Mouse (Mus musculus): ENCODE data around the gene Fancc. TPM values are rescaled to one million over a fixed set of nuclear protein-coding genes. Genes with fewer than 3 reads are reported as not detected.

The Fancc gene
- total RNA-seq, 2 experiments from 2014 or later: 7.6 to 13.0 TPM

DNA sequence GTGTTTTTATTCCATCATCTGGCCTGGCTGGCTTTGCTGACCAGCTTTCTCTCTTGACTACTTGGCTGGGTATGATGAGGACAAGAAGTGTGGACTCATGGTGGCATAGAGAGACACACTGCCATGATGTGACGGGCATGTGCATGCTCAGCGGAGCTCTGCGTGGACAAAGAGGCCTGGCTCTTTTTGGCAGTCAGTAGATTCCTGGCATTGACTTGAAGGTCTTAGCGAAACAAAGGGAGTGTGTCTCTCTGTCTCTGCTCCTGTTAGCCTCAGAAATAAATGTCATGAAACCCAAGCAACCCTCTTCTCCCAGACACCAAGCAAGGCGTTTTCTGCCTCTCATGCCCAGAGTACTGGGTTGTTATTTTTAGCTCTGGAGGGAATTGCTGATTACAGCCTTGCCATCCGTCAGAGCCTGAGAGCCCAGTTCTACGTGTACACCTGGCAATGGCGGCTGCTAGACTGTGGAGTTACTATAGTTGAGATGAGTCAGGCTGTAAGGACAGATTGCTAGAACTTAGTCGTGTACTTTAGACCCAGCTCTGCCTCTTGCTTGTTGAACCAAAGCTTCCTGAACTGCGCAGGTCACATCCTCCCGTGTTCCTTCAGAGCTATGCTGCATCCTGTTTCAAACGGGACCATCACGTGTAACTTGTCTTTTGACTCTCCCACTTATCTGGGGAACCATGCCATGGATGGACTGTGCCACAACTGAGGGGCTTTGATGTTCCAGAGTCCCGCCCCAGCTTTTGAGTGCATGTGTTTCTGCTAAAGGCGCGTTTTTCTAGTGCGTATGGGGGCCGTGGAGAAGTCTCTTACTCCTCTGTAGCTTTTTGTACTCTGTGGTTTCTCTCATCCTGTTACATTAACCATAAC, 236.1 kb downstream of the Fancc start:
- no peak for DNase-seq

DNA sequence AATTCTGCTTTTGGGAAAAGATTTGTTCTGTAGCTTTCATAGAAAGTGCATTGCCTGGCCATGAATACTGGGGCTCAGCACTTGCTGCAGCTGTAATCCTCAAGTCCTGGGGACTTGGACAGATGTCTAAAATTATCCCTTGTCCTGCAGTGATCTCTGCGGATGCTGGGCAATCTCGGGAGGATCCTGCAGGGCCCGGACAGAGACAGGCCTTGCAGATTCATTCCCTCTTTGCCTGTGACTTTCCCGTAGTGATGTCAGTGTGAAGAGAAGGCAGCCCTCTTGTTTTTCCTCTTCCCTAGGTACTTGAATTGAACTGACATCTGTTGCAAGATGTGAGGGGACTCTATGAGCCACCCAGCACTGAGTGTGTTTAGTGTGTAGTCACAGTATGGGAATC, 236.9 kb downstream of the Fancc start:
- DNase-seq: no peak

GRCm38 (mm10) chr13:63258671-63259070, 238.4 kb downstream of the Fancc start:
- no peak for DNase-seq

- DNase-seq: no peak
Observed at GRCm38 (mm10) chr13:63258167-63258582, 238.9 kb downstream of the Fancc start.

DNA sequence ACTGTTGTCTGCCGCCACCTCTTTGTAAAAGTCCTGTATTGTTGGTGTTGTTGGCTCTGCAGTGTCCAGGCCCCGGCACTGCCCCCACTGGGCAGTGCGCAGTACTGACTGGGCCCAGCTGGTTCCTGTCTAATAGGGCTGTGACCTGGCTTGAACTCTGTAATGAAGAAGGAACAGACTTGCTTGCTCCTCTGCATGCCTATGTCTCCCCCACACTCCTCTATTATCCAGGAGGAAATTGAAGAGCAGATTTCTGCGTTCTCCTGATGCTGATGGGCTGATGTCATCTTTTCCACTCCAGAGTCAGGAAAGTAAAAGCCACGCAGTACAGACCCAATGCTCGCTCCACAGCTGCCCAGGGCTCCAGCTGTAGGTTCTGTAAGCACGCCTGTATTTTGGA, 240.3 kb downstream of the Fancc start:
- no peak for DNase-seq

DNA sequence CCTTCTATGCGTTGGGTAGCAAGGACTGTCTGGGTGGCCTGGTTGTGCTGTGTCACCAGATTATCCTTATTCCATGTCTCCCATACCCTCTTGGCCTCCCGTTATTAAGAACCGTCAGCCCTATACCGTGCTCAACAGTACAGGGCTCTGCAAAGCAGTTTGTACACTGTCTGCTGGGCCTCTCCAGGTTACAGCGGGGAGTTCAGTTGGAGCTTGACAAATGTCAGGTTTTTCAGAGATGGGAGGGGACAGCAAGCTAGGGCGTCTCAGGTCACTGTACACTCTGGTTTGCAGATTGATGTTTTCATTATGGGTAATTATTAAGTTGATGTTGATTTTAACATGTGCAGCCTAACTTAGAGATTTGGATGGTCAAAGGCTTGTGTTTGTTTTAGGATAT, 240.9 kb downstream of the Fancc start:
- DNase-seq: no peak

DNA sequence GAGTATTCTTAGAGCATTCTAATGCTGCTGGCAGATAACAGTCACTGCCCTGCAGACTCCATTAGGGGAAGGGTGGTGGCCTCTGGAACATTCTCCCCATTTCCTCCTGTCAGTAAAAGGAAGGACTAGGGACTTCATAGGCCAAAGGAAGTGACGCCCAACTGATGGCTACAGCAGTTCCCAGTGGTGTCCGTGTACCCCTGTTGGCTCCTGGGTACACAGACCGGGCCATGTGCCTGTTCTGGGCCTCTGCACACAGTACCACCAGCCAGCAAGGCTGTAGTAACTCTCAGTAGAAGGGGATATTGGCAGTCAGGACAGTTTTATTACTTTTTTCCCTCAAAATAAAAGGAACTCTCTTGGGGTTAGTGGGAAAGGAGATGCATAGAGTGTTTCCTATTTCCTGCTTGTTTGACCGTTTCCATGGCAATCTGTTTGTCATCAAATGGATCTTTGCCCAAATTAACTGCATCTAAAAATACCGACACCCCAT, 241.5 kb downstream of the Fancc start:
- no peak for DNase-seq

GRCm38 (mm10) chr13:63253886-63254636, 243.0 kb downstream of the Fancc start:
- no peak for DNase-seq

DNA sequence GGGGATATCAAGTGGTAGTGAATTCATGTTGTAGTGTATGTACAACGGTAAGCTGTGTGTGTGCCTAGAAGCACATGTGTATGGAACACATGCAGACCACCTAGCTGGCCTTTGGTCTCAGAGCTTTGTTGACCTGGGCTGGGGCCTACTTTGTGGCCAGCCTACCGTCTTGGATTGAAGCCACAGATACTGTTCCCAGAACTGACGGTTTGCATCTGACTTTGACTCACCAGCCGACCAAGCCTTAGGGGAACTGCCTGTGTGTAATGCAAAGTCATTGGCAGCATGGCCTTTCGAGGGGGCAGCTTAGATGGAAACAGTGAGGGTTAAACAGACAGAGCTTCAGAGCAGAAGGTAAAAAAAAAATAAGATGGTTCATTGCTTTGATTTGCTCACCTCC, 243.9 kb downstream of the Fancc start:
- DNase-seq: no peak

GRCm38 (mm10) chr13:63252295-63253010, 244.6 kb downstream of the Fancc start:
- no peak for DNase-seq

- DNase-seq: no peak
Observed at GRCm38 (mm10) chr13:63251118-63251889, 245.8 kb downstream of the Fancc start.

DNA sequence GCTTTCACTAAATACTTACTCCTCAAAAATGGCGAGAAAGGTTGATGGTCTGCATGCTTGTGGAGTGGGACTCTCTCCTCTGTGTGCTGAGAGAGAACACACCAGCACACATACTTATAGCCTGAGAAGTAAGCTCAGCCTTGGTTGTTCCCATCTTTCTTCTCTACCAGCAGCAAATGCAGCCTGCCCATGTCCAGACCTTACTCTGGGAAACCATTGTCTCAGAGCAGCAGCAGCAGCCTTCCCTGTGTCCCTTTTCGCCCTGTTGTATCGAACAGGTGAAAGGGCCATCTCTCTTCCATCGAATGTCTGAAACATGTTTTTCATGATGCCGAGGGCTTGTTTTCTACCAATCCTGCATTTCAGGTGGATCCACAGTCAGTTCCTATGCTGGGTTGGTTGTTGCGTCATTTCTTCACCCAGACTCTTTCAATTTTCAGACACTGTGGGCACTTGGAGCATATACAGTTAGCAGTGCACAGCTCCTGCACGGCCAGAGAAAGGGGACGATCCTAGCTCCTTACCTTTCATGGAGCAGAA, 246.6 kb downstream of the Fancc start:
- DNase-seq: no peak

DNA sequence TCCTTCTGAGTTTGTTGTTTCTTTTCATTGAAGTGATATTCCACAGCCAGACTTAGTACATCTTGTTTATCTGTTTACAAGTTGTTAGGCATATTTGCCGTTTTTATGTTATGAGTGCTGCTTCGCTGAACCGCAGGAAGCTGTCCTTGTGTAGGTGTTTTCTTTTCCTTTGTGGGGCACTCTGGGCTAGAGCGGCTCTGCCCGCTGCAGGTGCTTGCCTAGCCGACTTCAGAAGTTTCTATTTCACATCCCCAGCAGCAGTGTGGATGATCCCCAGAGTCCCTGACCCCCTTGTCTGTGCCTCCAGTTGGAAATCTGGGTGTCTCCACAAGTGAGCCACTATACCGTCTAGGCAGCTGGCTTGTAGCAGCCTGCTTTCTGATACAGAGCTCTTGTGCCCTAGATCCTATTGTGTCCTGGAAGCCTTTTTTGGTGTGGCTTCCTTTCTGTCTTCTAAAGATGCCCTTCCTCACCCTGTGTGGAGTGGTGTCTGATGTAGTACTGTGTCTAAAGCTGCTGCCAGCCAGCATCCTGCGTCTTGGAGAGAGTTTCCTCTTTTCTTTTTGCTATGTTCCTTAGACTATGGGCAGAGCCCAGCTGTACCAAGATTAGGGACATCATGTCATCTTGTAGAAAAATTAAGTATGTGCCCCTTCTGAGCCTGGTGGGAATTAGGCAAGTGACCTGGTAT, 247.2 kb downstream of the Fancc start:
- DNase-seq: no peak

- DNase-seq: no peak
Observed at GRCm38 (mm10) chr13:63249171-63249570, 247.9 kb downstream of the Fancc start.

DNA sequence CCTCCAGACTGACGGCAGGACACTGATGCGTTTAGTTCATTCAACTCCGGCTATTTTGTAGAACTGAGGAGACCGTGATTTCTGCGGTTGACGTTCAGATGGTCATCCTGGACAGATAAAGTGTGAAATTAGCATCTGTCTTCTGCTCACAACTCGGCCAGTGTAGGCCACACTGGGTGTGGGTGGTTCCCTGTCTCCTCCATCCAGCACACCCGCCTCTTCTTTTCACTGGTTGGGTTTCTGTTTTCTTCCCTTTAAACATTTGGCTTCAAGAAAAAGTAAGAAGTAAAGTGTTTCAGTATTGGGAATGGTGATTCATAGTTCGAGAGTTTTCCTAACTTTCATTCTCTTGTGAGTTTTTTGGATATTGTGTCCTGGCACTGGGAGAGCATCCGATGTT, 248.8 kb downstream of the Fancc start:
- no peak for DNase-seq

GRCm38 (mm10) chr13:63247631-63248030, 249.4 kb downstream of the Fancc start:
- no peak for DNase-seq

GRCm38 (mm10) chr13:63247041-63247440, 250.0 kb downstream of the Fancc start:
- DNase-seq: no peak

DNA sequence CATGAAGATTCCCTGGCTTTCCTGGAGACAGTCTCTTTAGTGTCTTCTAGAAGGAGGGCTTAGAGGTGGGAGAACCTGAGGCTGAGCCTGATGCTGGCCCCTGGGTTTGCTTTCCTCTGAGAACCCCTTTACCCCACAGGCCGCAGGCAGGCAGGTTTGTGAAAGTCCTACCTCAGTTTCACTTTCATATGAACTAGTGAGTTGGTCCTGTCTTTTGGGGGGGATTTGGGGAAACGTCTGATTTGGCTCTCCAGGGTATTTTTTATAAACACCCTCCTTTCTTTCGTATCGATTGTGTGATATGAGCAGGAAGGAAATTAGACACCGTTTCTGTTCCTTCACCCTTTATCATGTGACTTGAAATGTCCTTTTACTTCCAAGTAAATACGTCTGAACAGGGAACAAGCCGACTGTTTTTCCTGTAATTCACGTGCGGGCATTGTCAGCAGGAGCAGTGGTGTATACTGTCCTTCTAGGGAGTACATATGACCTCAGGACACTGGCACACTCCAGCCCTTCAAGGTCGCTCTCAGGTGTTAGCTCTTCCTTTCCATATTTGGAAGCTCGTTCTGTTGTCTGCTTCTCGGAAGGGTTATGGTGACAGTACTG, 250.6 kb downstream of the Fancc start:
- DNase-seq: no peak

GRCm38 (mm10) chr13:63245812-63246211, 251.3 kb downstream of the Fancc start:
- no peak for DNase-seq

GRCm38 (mm10) chr13:63245218-63245617, 251.9 kb downstream of the Fancc start:
- DNase-seq: no peak

Data from adrenal gland, postnatal 10 days (tissue).